Mouse (Mus musculus) kidney, embryonic 16.5 days (tissue): ENCODE measurements around the gene Gm21974. TPM values are rescaled to one million over a fixed set of nuclear protein-coding genes. Genes with fewer than 3 reads are reported as not detected.
"Not testable (repeated sequence)": the region's sequence is repeated elsewhere in the genome, so short reads cannot be mapped to it uniquely, and the experiment has no call there.

Source experiments
- ATAC-seq: fragments of 200-750 bp; cut with Nextera tagmentation; 2 replicates; pipeline ENCODE4 v1.8.0; 2017; ENCODE audit warnings: moderate TSS enrichment; ENCODE audit not compliant: low FRiP score, low TSS enrichment
- H3K27ac ChIP-seq: fragments of 300-500 bp; sonication (generic); 2 replicates; pipeline ENCODE4 v1.5.1; 2014; ENCODE audit warnings: low read length
- H3K27me3 ChIP-seq: fragments of 300-500 bp; sonication (generic); 2 replicates; pipeline ENCODE4 v1.6.1; 2014; ENCODE audit warnings: low read length, control low read depth, mixed read lengths; ENCODE audit not compliant: insufficient read depth
- H3K36me3 ChIP-seq: fragments of 300-500 bp; sonication (generic); 2 replicates; pipeline ENCODE4 v1.6.1; 2014; ENCODE audit warnings: low read length, control low read depth, mixed read lengths; ENCODE audit not compliant: insufficient read depth
- H3K4me1 ChIP-seq: fragments of 300-500 bp; sonication (generic); 2 replicates; pipeline ENCODE4 v1.6.1; 2014; ENCODE audit warnings: low read length, control low read depth, mixed read lengths; ENCODE audit not compliant: insufficient read depth
- H3K4me2 ChIP-seq: fragments of 300-500 bp; sonication (generic); replicated peaks from 2 replicates; pipeline ENCODE4 v1.6.1; 2014; ENCODE audit warnings: low read depth, low read length
- H3K4me3 ChIP-seq: fragments of 300-500 bp; sonication (generic); 2 replicates; pipeline ENCODE4 v1.5.1; 2014; ENCODE audit warnings: mild to moderate bottlenecking, low read length
- H3K9ac ChIP-seq: fragments of 300-500 bp; sonication (generic); replicated peaks from 2 replicates; pipeline ENCODE4 v1.6.1; 2014; ENCODE audit warnings: low read length
- H3K9me3 ChIP-seq: fragments of 300-500 bp; sonication (generic); 2 replicates; pipeline ENCODE4 v1.6.1; 2016; ENCODE audit warnings: low read length, control low read depth
- whole genome bisulfite sequencing: fragments of 180-500 bp; shearing (Covaris S2); extraction: QIAGEN DNeasy Blood & Tissue Kit; methylation state at CpG from one replicate; pipeline ENCODE4 v1.1.7; 2014; 5-methylcytosine and 5-hydroxymethylcytosine counted together
- polyA plus RNA-seq: library from polyadenylated mRNA; unstranded; fragments of >200 nt; fragmentation: Nextera tagmentation; extraction: Ambion mirVana; gene quantifications from 2 replicates; pipeline ENCODE4 v1.2.1, GENCODE M21; 2015

Gene Gm21974
- polyA plus RNA-seq, 1 experiment from 2014 or later: not detected

DNA sequence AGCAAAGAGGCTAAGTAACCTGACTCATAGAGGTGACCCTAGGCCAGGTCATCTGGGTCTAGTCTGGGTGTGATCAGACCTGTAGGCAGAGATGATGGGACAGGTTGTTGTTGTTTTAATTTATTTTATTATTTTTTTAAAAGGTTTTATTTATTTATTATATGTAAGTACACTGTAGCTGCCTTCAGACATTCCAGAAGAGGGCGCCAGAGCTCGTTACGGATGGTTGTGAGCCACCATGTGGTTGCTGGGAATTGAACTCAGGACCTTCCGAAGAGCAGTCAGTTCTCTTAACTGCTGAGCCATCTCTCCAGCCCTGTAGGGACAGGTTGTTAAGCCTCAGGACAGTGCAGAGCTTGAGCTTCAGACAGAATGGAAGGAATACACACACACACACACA is 57.4 kb downstream of the Gm21974 start:
- not testable (repeated sequence) for H3K36me3 ChIP-seq, H3K9me3 ChIP-seq, H3K27ac ChIP-seq, H3K27me3 ChIP-seq, H3K4me2 ChIP-seq, H3K9ac ChIP-seq, H3K4me3 ChIP-seq, ATAC-seq, H3K4me1 ChIP-seq
- WGBS: 80% methylated on average over 4 of the region's 4 CpGs

DNA sequence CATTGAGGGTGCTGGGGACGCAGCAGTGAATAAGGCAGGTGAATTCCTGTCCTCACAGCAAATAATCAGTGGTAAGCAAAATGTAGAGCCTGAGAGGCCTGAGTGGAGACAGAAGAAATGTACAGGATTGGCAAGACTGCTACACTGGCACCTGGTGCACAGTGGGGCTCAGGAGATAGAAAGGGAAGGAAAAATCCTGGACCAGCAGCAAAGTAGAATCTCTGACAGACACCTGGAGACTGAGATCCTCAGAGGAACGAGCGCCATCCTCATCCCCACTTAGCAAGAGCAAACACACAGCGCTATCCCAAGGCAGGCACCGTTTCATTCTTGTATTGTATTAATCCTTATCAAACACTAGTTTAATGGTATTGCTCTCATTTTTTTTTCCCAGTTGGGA is 57.8 kb downstream of the Gm21974 start:
- Histone ChIP-seq H3K4me2 (no peak overlapping the region), H3K4me3 (no peak overlapping the region), H3K27me3 (no peaks in the 10 kb centered on the region), H3K4me1 (peaks cover under 1% of the 10 kb centered on the region), H3K27ac (no peak overlapping the region), H3K9me3 (no peaks in the 10 kb centered on the region), H3K36me3 (no peaks in the 10 kb centered on the region), H3K9ac (no peak overlapping the region)
- 93% methylated on average over 5 of the region's 5 CpGs for WGBS
- ATAC-seq: no peak

Other genes with a start within 250 kb of the Gm21974 start
- 50.5 and 54.5 TPM in 2 replicates for gene Bcl7c, start 186.5 kb downstream of the Gm21974 start, polyA plus RNA-seq
- 14.0 and 14.7 TPM in 2 replicates for gene Ctf1, start 182.7 kb downstream of the Gm21974 start, polyA plus RNA-seq
- 0.15 and 0.32 TPM in 2 replicates for gene Ctf2, start 163.3 kb downstream of the Gm21974 start, polyA plus RNA-seq
- 5.4 TPM in 2 replicates for gene Fbxl19, start 150.9 kb downstream of the Gm21974 start, polyA plus RNA-seq
- gene Orai3, start 125.6 kb downstream of the Gm21974 start, polyA plus RNA-seq: 31.2 and 34.8 TPM in 2 replicates
- gene Setd1a, start 118.8 kb downstream of the Gm21974 start, polyA plus RNA-seq: 18.9 and 19.4 TPM in 2 replicates
- not detected in 2 replicates for gene Gm49388, start 109.8 kb downstream of the Gm21974 start, polyA plus RNA-seq
- 28.2 and 33.2 TPM in 2 replicates for gene Hsd3b7, start 94.8 kb downstream of the Gm21974 start, polyA plus RNA-seq
- gene Stx4a, start 71.2 kb downstream of the Gm21974 start, polyA plus RNA-seq: 44.6 and 48.0 TPM in 2 replicates
- 3.6 and 4.4 TPM in 2 replicates for gene Stx1b, start 70.9 kb downstream of the Gm21974 start, polyA plus RNA-seq
- 13.0 and 15.7 TPM in 2 replicates for gene Zfp646, start 19.2 kb downstream of the Gm21974 start, polyA plus RNA-seq
- 21.0 and 25.6 TPM in 2 replicates for gene Zfp668, start 18.6 kb downstream of the Gm21974 start, polyA plus RNA-seq
- gene Prss53, start 4.5 kb downstream of the Gm21974 start, polyA plus RNA-seq: 5.9 and 6.5 TPM in 2 replicates
- gene Vkorc1, start 163 bp upstream of the Gm21974 start, polyA plus RNA-seq: 163 and 168 TPM in 2 replicates
- gene Bckdk, start 8.6 kb upstream of the Gm21974 start, polyA plus RNA-seq: 155 and 156 TPM in 2 replicates
- 42.7 and 44.4 TPM in 2 replicates for gene Kat8, start 17.1 kb upstream of the Gm21974 start, polyA plus RNA-seq
- gene Prss8, start 34.6 kb upstream of the Gm21974 start, polyA plus RNA-seq: 93.2 and 98.7 TPM in 2 replicates
- gene Prss36, start 51.3 kb upstream of the Gm21974 start, polyA plus RNA-seq: 15.2 TPM in 2 replicates
- gene Fus, start 72.0 kb upstream of the Gm21974 start, polyA plus RNA-seq: 359 and 373 TPM in 2 replicates
- 60.1 and 61.8 TPM in 2 replicates for gene Pycard, start 98.4 kb upstream of the Gm21974 start, polyA plus RNA-seq
- gene Trim72, start 108.5 kb upstream of the Gm21974 start, polyA plus RNA-seq: 0.16 and 0.23 TPM in 2 replicates
- gene Itgam, start 167.2 kb upstream of the Gm21974 start, polyA plus RNA-seq: 0.80 and 1.0 TPM in 2 replicates
- gene Gm49368, start 167.2 kb upstream of the Gm21974 start, polyA plus RNA-seq: not detected in 2 replicates
- 0.06 TPM in 2 replicates for gene Itgax, start 234.1 kb upstream of the Gm21974 start, polyA plus RNA-seq